Mouse (Mus musculus) brain, embryonic 14.5 days (tissue): ENCODE data around the gene Pacsin2.

Source experiments
- CTCF ChIP-seq: fragments of 200-500 bp; IDR thresholded peaks from 2 replicates; pipeline ENCODE4 v1.5.1; 2012; ENCODE audit warnings: inconsistent platforms, mild to moderate bottlenecking, moderate library complexity, borderline replicate concordance; ENCODE audit not compliant: insufficient read depth, insufficient read length; ENCODE audit errors: extremely low read depth
- POLR2A ChIP-seq: fragments of 200-500 bp; IDR thresholded peaks from 2 replicates; pipeline ENCODE4 v1.6.1; 2012; ENCODE audit warnings: mild to moderate bottlenecking, inconsistent platforms, borderline replicate concordance; ENCODE audit not compliant: poor library complexity, insufficient read depth, insufficient read length, severe bottlenecking; ENCODE audit errors: extremely low read depth

DNA sequence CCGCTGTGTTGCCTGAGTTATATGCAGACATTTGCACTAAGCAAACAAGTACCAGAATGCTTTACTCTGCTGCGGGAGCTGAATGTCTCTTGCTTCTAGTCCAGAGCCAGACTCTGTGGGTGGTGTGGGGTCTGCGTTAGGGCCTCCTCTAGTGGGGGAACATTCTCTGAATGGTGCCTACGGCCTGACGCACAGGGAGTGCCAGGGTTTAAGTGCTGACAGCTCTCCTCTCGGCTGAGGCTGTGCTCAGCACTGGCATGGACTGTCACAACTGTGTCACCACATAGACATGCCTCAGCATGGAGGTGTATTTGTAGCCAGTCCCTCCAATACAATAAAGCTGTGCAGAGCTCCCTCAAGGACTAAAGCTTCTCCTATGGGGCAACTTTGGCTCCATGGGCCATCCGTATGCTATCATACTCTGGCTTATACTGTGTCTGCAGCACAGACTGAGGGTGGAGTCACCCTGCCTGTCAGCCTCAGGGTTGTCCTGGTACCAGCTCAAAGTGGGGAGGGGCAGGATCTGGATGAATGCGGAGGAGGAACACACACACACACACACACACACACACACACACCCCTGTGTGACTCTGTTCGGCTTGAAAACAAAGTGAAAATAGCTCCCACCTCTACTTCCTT lies 23.2 kb upstream of the Pacsin2 start:
- TF ChIP-seq CTCF: no peak
- no peak for TF ChIP-seq POLR2A
